Mouse (Mus musculus): Measurements from ENCODE around the gene Agfg1.

GRCm38 (mm10) chr1:82948601-82949000, 109.3 kb downstream of the Agfg1 start:
- no peak for TF ChIP-seq GATA1 (IDR thresholded peaks at IDR 0.05; ENCODE audit: low read length)
- no peak for TF ChIP-seq TAL1 (IDR thresholded peaks at IDR 0.05; ENCODE audit: low read length)
